ENCODE assay signal across 11 mouse cellular contexts in the genomic region with DNA sequence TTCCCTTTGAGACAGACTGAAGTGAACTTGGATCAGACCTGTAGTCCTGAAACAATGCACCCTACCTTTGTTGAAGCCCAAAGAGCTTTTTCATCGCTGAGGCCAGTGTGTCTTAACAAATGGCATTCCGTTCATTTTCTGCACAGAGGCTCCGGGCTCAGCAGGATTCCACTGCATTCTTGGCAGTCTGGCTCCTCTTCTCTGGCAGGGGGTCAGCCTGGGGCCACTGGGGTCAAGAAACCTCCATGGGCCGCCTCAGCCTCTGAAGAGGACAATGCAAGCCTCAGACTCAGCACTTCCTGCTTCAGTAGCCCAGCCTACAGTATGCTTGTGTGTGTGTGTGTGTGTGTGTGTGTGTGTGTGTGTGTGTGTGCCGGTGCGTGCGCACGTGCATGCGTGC. TPM values are rescaled to one million over a fixed set of nuclear protein-coding genes. Genes with fewer than 3 reads are reported as not detected.
DNase-seq lines count a peak whose midpoint lies in the region; ATAC-seq lines count a peak whose summit lies in the region.
"Had no signal": no experiment of that assay in that cellular context is flagged by ENCODE, and none has a peak within 500 bp of the region (broad histone marks: within the 10 kb centered on the region; RNA-seq: fewer than 3 reads in every experiment).

No protein-coding gene starts in this region.

- WGBS in kidney, embryonic 14.5 days, result 73% methylated on average over 9 of the region's 9 CpGs

- no peak for ATAC-seq in kidney, embryonic 14.5 days (ENCODE audit: low FRiP score, low TSS enrichment)

- no peaks in the 10 kb centered on the region for H3K9me3 ChIP-seq in kidney, embryonic 14.5 days (ENCODE audit: control insufficient read depth, low read length)
- H3K9me3 ChIP-seq: embryonic facial prominence, embryonic 12.5 days had no signal

- no peaks in the 10 kb centered on the region for H3K4me1 ChIP-seq in kidney, embryonic 14.5 days (ENCODE audit: control insufficient read depth, insufficient read depth, low read length)
- H3K4me1 ChIP-seq: embryonic facial prominence, embryonic 12.5 days had no signal

- peak; percentile 31 for DNase-seq in kidney, adult 11 months
- DNase-seq in ES-CJ7 (ENCODE audit: low read depth, low spot score), result peak; percentile 2
- peak; percentile 21 for DNase-seq in ZHBTc4 (ENCODE audit: low read depth, low spot score)
- peak; percentile 37 for DNase-seq in kidney, adult 9 months
- no peak for DNase-seq in left cerebral cortex, adult 18-20 months (ENCODE audit: low spot score in 2 of 2)
- no peak for DNase-seq in spleen, postnatal 36 days (ENCODE audit: low spot score in 2 of 2)

- H3K27me3 ChIP-seq in kidney, embryonic 14.5 days (ENCODE audit: control insufficient read depth, insufficient read depth, low read length), result no peaks in the 10 kb centered on the region
- H3K27me3 ChIP-seq: embryonic facial prominence, embryonic 12.5 days had no signal

- no peak overlapping the region for H3K4me2 ChIP-seq in kidney, embryonic 14.5 days (replicated peaks; ENCODE audit: low read depth, low read length)
- H3K4me2 ChIP-seq: embryonic facial prominence, embryonic 12.5 days had no signal

- H3K36me3 ChIP-seq in kidney, embryonic 14.5 days (ENCODE audit: control insufficient read depth, insufficient read depth, low read length), result no peaks in the 10 kb centered on the region
- H3K36me3 ChIP-seq: embryonic facial prominence, embryonic 12.5 days had no signal

- H3K4me3 ChIP-seq in kidney, embryonic 14.5 days (ENCODE audit: low read length), result no peak overlapping the region
- H3K4me3 ChIP-seq: embryonic facial prominence, embryonic 12.5 days had no signal

- no peak overlapping the region for H3K27ac ChIP-seq in kidney, embryonic 14.5 days (ENCODE audit: low read depth, low read length)
- H3K27ac ChIP-seq: embryonic facial prominence, embryonic 12.5 days; kidney, postnatal 0 days had no signal

- H3K9ac ChIP-seq in kidney, embryonic 14.5 days (ENCODE audit: low read depth, low read length), result no peak overlapping the region
- H3K9ac ChIP-seq: embryonic facial prominence, embryonic 12.5 days had no signal

RNA-seq across cellular contexts. Expression of a gene that starts 45.1 kb away (rescaled TPM):
- polyA plus RNA-seq in kidney, embryonic 14.5 days (2014; fragmentation: Nextera tagmentation; extraction: Ambion mirVana), result not detected in 2 replicates
- not detected for total RNA-seq in left cerebral cortex, adult 18-20 months (2021)
- total RNA-seq: gastrocnemius, postnatal 4 days; liver, adult 2 months had no signal
- polyA plus RNA-seq: embryonic facial prominence, embryonic 12.5 days; kidney, postnatal 0 days; liver, adult 2 months had no signal

Comparison
In these comparisons a context has a peak if more than half of its experiments do, and no peak if none do; other contexts are left out.
1. DNase-seq: peak in kidney, adult 11 months (single experiment), ES-CJ7 (single experiment), ZHBTc4 (single experiment) and kidney, adult 9 months (single experiment); none in left cerebral cortex, adult 18-20 months (0 of 2) and spleen, postnatal 36 days (0 of 2).